Mouse (Mus musculus) erythroblast, embryonic 14.5 days (primary cell): ENCODE measurements around the gene Sntb2. TPM values are rescaled to one million over a fixed set of nuclear protein-coding genes. Genes with fewer than 3 reads are reported as not detected.

ENCODE experiments used
- H3K27me3 ChIP-seq: 2 replicates; pipeline ENCODE4 v1.6.1; 2012; ENCODE audit warnings: inconsistent platforms; ENCODE audit not compliant: control insufficient read depth
- H3K36me3 ChIP-seq: 2 replicates; pipeline ENCODE4 v1.6.1; 2012; ENCODE audit warnings: mild to moderate bottlenecking, inconsistent platforms; ENCODE audit not compliant: control insufficient read depth
- H3K4me1 ChIP-seq: 2 replicates; pipeline ENCODE4 v1.6.1; 2012; ENCODE audit warnings: inconsistent platforms; ENCODE audit not compliant: control insufficient read depth
- H3K4me3 ChIP-seq: replicated peaks from 2 replicates; pipeline ENCODE3; 2012; ENCODE audit warnings: moderate library complexity, mild to moderate bottlenecking, inconsistent platforms
- H3K9me3 ChIP-seq: 2 replicates; pipeline ENCODE4 v1.6.1; 2012; ENCODE audit warnings: low read length, inconsistent platforms, mixed read lengths; ENCODE audit not compliant: control insufficient read depth
- GATA1 ChIP-seq: IDR thresholded peaks from 2 replicates; pipeline ENCODE4 v1.6.1; 2012; ENCODE audit warnings: low read length, inconsistent platforms, mixed read lengths
- TAL1 ChIP-seq: IDR thresholded peaks from 3 replicates; pipeline ENCODE4 v1.6.1; 2012; ENCODE audit warnings: low read length, inconsistent platforms, mixed read lengths
- polyA plus RNA-seq: library from polyadenylated mRNA; stranded (reverse); fragments of >175 nt; gene quantifications from 2 replicates; pipeline ENCODE4 v1.2.3, GENCODE M21; 2012

Gene Sntb2
- polyA plus RNA-seq, 1 experiment = 0.08 TPM

GRCm38 (mm10) chr8:106906635-106907034 is 28.9 kb upstream of the Sntb2 start:
- Histone ChIP-seq H3K9me3 (no peaks in the 10 kb centered on the region), H3K27me3 (no peaks in the 10 kb centered on the region), H3K4me1 (no peaks in the 10 kb centered on the region), H3K36me3 (peaks cover 89% of the 10 kb centered on the region), H3K4me3 (no peak overlapping the region)
- no peak for TF ChIP-seq GATA1
- TF ChIP-seq TAL1 = no peak

- Histone ChIP-seq H3K36me3 (peaks cover 88% of the 10 kb centered on the region), H3K9me3 (no peaks in the 10 kb centered on the region), H3K4me3 (no peak overlapping the region), H3K27me3 (no peaks in the 10 kb centered on the region), H3K4me1 (no peaks in the 10 kb centered on the region)
- TF ChIP-seq GATA1 = no peak
- TF ChIP-seq TAL1 = no peak
Observed at GRCm38 (mm10) chr8:106907450-106907849, 28.1 kb upstream of the Sntb2 start.

- H3K27me3 ChIP-seq = no peaks in the 10 kb centered on the region
- H3K36me3 ChIP-seq = peaks cover 86% of the 10 kb centered on the region
- TF ChIP-seq GATA1 (no peak), TAL1 (no peak)
Observed at GRCm38 (mm10) chr8:106908291-106908690, 27.3 kb upstream of the Sntb2 start.

GRCm38 (mm10) chr8:106913631-106914030 is 21.9 kb upstream of the Sntb2 start:
- Histone ChIP-seq H3K4me1 (no peaks in the 10 kb centered on the region), H3K36me3 (peaks cover 85% of the 10 kb centered on the region), H3K4me3 (no peak overlapping the region), H3K27me3 (no peaks in the 10 kb centered on the region), H3K9me3 (no peaks in the 10 kb centered on the region)
- TF ChIP-seq GATA1 (no peak), TAL1 (no peak)

More at GRCm38 (mm10) chr8:106908291-106908690, 27.3 kb upstream of the Sntb2 start:
- H3K4me1 ChIP-seq = no peaks in the 10 kb centered on the region
- no peak overlapping the region for H3K4me3 ChIP-seq
- no peaks in the 10 kb centered on the region for H3K9me3 ChIP-seq

GRCm38 (mm10) chr8:106919721-106920394 is 15.7 kb upstream of the Sntb2 start:
- Histone ChIP-seq H3K4me1 (no peaks in the 10 kb centered on the region), H3K27me3 (no peaks in the 10 kb centered on the region), H3K4me3 (no peak overlapping the region), H3K9me3 (no peaks in the 10 kb centered on the region), H3K36me3 (peaks cover 81% of the 10 kb centered on the region)
- TF ChIP-seq TAL1 (no peak), GATA1 (no peak)

- no peak overlapping the region for H3K4me3 ChIP-seq
- no peaks in the 10 kb centered on the region for H3K4me1 ChIP-seq
- no peaks in the 10 kb centered on the region for H3K9me3 ChIP-seq
- peaks cover 76% of the 10 kb centered on the region for H3K36me3 ChIP-seq
- no peaks in the 10 kb centered on the region for H3K27me3 ChIP-seq
- TF ChIP-seq TAL1 = no peak
- TF ChIP-seq GATA1 = no peak
Observed at GRCm38 (mm10) chr8:106920395-106920741, 15.2 kb upstream of the Sntb2 start.

- Histone ChIP-seq H3K9me3 (no peaks in the 10 kb centered on the region), H3K27me3 (no peaks in the 10 kb centered on the region), H3K4me1 (no peaks in the 10 kb centered on the region), H3K36me3 (peaks cover 39% of the 10 kb centered on the region), H3K4me3 (no peak overlapping the region)
- TF ChIP-seq GATA1 (no peak), TAL1 (no peak)
Observed at GRCm38 (mm10) chr8:106924057-106924456, 11.5 kb upstream of the Sntb2 start.

- Histone ChIP-seq H3K4me1 (no peaks in the 10 kb centered on the region), H3K36me3 (peaks cover 30% of the 10 kb centered on the region), H3K4me3 (no peak overlapping the region), H3K9me3 (no peaks in the 10 kb centered on the region), H3K27me3 (peaks cover under 1% of the 10 kb centered on the region; the same call in 1 of the 2 replicates)
- TF ChIP-seq GATA1 (0 out of 2 replicates have a peak, but pooled peaks have one; percentile 19), TAL1 (no peak)
Observed at GRCm38 (mm10) chr8:106924904-106925349, 10.6 kb upstream of the Sntb2 start.

GRCm38 (mm10) chr8:106925446-106925845 is 10.1 kb upstream of the Sntb2 start:
- TF ChIP-seq TAL1 = no peak
- TF ChIP-seq GATA1 = no peak
- H3K4me3 ChIP-seq = no peak overlapping the region
- peaks cover 3% of the 10 kb centered on the region; the same call in 1 of the 2 replicates for H3K27me3 ChIP-seq
- no peaks in the 10 kb centered on the region for H3K4me1 ChIP-seq
- peaks cover 25% of the 10 kb centered on the region for H3K36me3 ChIP-seq
- no peaks in the 10 kb centered on the region for H3K9me3 ChIP-seq
